Mouse (Mus musculus) midbrain, postnatal 0 days (tissue): ENCODE results near the gene Rhod. TPM values are rescaled to one million over a fixed set of nuclear protein-coding genes. Genes with fewer than 3 reads are reported as not detected.

ENCODE experiments used
- ATAC-seq: fragments of 200-750 bp; cut with Nextera tagmentation; 2 replicates; pipeline ENCODE4 v1.8.0; 2017; ENCODE audit warnings: moderate number of reproducible peaks, mild to moderate bottlenecking, moderate TSS enrichment, moderate library complexity; ENCODE audit not compliant: low FRiP score
- DNase-seq: peaks from one replicate; pipeline ENCODE4 v3.0.0-alpha.2; 2015; ENCODE audit warnings: low spot score
- H3K27ac ChIP-seq: fragments of 300-500 bp; sonication (generic); 2 replicates; pipeline ENCODE4 v1.5.1; 2014; ENCODE audit warnings: low read depth, mild to moderate bottlenecking, low read length, mixed read lengths
- H3K27me3 ChIP-seq: fragments of 300-500 bp; sonication (generic); 2 replicates; pipeline ENCODE4 v1.6.1; 2014; ENCODE audit warnings: low read length, control low read depth, mixed read lengths; ENCODE audit not compliant: insufficient read depth
- H3K36me3 ChIP-seq: fragments of 300-500 bp; sonication (generic); 2 replicates; pipeline ENCODE4 v1.6.1; 2014; ENCODE audit warnings: low read length, control low read depth, mixed read lengths; ENCODE audit not compliant: insufficient read depth
- H3K4me1 ChIP-seq: fragments of 300-500 bp; sonication (generic); 2 replicates; pipeline ENCODE4 v1.6.1; 2014; ENCODE audit warnings: mild to moderate bottlenecking, control low read depth, antibody characterized with exemption, low read length, mixed read lengths; ENCODE audit not compliant: insufficient read depth
- H3K4me2 ChIP-seq: fragments of 300-500 bp; sonication (generic); 2 replicates; pipeline ENCODE4 v1.6.1; 2014; ENCODE audit warnings: low read depth, mild to moderate bottlenecking, low read length, mixed read lengths; ENCODE audit not compliant: poor library complexity, severe bottlenecking
- H3K4me3 ChIP-seq: fragments of 300-500 bp; sonication (generic); 2 replicates; pipeline ENCODE4 v1.5.1; 2014; ENCODE audit warnings: low read depth, mild to moderate bottlenecking, low read length, moderate library complexity
- H3K9ac ChIP-seq: fragments of 300-500 bp; sonication (generic); replicated peaks from 2 replicates; pipeline ENCODE4 v1.6.1; 2014; ENCODE audit warnings: mild to moderate bottlenecking, low read length, moderate library complexity, mixed read lengths; ENCODE audit not compliant: poor library complexity, severe bottlenecking
- H3K9me3 ChIP-seq: fragments of 300-500 bp; sonication (generic); 2 replicates; pipeline ENCODE4 v1.6.1; 2016; ENCODE audit warnings: low read length, control low read depth
- CTCF ChIP-seq: IDR thresholded peaks from 2 replicates; pipeline ENCODE4 v1.5.1; 2016; ENCODE audit warnings: antibody characterized with exemption, mild to moderate bottlenecking
- WGBS: fragments of 180-500 bp; shearing (Covaris S2); extraction: QIAGEN DNeasy Blood & Tissue Kit; methylation state at CpG from one replicate; pipeline ENCODE4 v1.1.7; 2014; 5-methylcytosine and 5-hydroxymethylcytosine counted together
- polyA plus RNA-seq: library from polyadenylated mRNA; unstranded; fragments of >200 nt; fragmentation: Nextera tagmentation; extraction: Ambion mirVana; gene quantifications from 2 replicates; pipeline ENCODE4 v1.2.1, GENCODE M21; 2015
- total RNA-seq: library from RNA; depleted of rRNA; stranded (reverse); fragments of >200 nt; gene quantifications from 2 replicates; pipeline ENCODE4 v1.2.3, GENCODE M21; 2014; rRNA removed

Gene Rhod
- 4.3 and 6.2 TPM in 2 replicates for total RNA-seq
- 2.7 and 4.5 TPM in 2 replicates for polyA plus RNA-seq

DNA sequence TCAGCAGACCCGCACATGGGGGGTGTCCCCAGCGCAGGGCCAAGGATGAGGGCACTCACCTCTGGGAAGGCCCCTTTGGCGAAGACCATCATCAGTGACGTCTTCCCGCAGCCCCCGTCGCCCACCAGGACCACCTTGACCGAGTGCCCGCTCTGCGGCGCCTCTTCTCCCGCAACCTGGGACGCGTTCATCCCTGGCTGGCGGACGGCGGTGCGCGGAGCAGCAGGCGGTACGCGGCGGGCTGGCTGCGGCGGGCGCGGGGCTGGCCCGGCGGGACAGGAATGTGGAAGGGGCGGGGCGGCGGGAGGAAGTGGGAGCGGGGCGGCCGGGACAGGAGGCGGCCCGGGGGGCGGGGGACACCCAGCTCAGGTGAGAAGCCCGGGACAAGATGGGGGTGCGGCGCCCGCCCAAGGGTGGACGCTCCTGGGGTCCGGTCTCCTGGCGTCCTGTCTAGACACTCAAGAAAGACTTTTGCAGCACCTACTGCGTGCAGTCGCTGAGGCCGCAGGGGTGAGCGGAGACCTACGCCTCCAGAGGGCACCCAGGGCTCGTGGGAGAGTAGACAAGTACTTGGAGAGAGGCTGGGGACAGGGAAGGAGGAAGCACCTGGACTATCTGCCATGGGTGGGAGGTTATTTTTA is at the start of gene Rhod:
Gene Rhod, minus strand, starts transcription at position 272 of the 641 bp plus-strand sequence.
- peak within 1 kb of the TSS; percentile 56 for H3K9ac ChIP-seq
- H3K36me3 ChIP-seq: no peaks in the 10 kb centered on the region
- H3K4me2 ChIP-seq: peak within 1 kb of the TSS; percentile 97
- H3K4me3 ChIP-seq: peak within 1 kb of the TSS; percentile 47
- no peak within 1 kb of the TSS for H3K27ac ChIP-seq
- DNase-seq: no peak
- peaks cover 18% of the 10 kb centered on the region for H3K27me3 ChIP-seq
- no peaks in the 10 kb centered on the region for H3K9me3 ChIP-seq
- no peak for TF ChIP-seq CTCF
- ATAC-seq: no peak
- H3K4me1 ChIP-seq: peaks cover 7% of the 10 kb centered on the region; the same call in 1 of the 2 replicates
- under 1% methylated on average over 41 of the region's 51 CpGs for WGBS

DNA sequence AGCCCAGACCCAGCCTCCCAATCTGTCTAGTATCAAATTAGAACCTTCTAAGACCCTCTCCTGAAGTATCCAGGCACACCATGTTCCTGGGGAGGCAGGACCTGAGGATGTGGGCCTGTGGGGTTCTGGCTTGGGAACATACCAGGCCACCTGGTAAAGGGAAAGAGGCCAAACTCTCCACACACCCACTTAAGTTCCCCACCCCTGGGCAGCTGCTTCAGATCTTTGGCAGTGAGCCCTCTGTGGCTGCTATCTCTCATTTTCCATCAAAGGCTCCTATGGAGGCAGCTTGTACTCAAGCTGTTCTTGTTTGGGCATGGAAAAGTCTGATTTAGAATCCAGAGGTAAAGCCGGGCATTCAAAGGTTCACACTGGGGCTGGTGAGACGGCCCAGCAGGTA is 48.6 kb upstream of the Rhod start:
- no peak for DNase-seq
- 64% methylated on average over 2 of the region's 2 CpGs for WGBS

DNA sequence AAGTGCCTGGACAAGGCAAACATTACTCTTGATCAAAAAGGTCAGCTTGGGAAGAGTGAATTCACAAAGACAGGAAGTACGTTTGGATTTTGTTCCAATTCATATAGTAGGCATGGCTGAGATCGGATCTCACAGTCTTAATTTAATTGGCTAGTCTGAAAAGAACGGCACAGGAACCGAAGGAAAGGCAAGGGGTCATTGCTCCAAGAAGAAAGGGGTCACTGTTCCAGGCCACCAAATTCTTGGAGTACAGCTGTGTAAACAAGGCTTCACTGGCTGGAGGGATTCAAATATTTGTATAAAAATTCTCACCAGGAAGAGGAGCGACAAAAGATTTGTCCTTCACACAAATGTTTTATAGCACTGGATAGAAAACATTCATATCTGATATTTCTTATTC is 45.8 kb upstream of the Rhod start:
- Histone ChIP-seq H3K9me3 (no peaks in the 10 kb centered on the region), H3K36me3 (no peaks in the 10 kb centered on the region), H3K27me3 (no peaks in the 10 kb centered on the region), H3K4me3 (no peak overlapping the region), H3K4me2 (no peak overlapping the region), H3K4me1 (no peaks in the 10 kb centered on the region), H3K27ac (no peak overlapping the region), H3K9ac (no peak overlapping the region)
- DNase-seq (no peak), ATAC-seq (no peak)
- 61% methylated on average over 5 of the region's 5 CpGs for WGBS
- no peak for TF ChIP-seq CTCF

More for the DNA sequence above, 48.6 kb upstream of the Rhod start:
- Histone ChIP-seq H3K9ac (no peak overlapping the region), H3K27ac (no peak overlapping the region), H3K27me3 (no peaks in the 10 kb centered on the region), H3K4me3 (no peak overlapping the region), H3K4me2 (no peak overlapping the region), H3K36me3 (no peaks in the 10 kb centered on the region), H3K4me1 (no peaks in the 10 kb centered on the region), H3K9me3 (no peaks in the 10 kb centered on the region)
- ATAC-seq: no peak
- no peak for TF ChIP-seq CTCF

DNA sequence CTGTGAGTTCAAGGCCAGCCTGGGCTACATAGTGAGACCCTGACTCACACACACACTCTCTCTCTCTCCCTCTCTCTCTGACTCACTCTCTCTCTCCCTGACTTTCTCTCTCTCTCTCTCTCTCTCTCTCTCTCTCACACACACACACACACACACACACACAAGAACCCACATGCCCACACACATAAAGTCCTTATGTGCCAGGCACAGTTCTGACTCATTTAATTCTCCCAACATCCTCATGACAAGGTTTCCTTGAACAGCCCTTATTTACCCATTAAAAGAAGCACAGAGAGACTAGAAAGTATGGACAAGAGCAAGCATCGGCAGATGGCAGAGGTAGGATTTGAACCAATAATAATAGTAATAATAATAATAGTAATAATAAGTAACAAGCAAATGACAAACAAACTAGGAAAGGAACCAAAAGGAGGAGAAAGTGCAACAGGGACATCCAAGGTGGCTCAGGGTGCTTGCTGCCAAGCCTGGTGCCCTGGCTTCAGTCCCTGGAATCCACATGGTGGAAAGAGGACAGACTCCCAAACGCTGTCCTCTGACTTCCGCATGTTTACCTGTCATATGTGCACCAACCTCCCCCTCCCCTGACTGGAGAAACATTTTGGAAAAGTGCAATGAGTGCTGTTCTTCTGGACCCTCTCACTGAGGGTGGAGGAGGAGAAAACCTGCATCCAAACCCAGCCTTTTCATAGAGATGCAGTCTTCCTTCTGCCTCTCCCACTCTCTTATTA is 43.1 kb upstream of the Rhod start:
- 86% methylated on average over 3 of the region's 3 CpGs for WGBS
- no peak for DNase-seq
- H3K4me1 ChIP-seq: no peaks in the 10 kb centered on the region
- no peaks in the 10 kb centered on the region for H3K36me3 ChIP-seq
- no peaks in the 10 kb centered on the region for H3K9me3 ChIP-seq
- no peak overlapping the region for H3K4me3 ChIP-seq
- no peaks in the 10 kb centered on the region for H3K27me3 ChIP-seq
- H3K27ac ChIP-seq: no peak overlapping the region
- no peak overlapping the region for H3K4me2 ChIP-seq
- no peak for TF ChIP-seq CTCF
- ATAC-seq: no peak
- no peak overlapping the region for H3K9ac ChIP-seq

DNA sequence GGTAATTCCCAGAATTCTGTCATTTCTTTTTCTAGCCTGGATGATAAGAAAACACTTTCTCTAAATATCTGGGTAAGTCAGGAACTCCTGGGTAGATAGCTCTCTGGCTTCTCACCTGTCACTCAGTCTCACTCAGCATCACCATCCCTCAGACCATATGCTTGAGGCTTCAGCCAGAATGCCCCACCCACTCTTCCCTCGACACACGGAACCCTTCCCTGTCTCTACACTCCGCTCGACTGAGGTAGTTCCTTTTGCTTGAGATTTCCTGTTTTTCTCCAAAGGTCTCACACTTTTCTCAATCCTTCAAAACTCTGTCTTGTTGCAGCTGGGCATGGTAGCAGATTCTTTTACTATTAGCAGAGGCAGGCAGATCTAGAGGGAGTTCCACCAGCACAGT is 42.1 kb upstream of the Rhod start:
- no peak overlapping the region for H3K9ac ChIP-seq
- no peak for DNase-seq
- H3K27ac ChIP-seq: no peak overlapping the region
- no peaks in the 10 kb centered on the region for H3K4me1 ChIP-seq
- ATAC-seq: no peak
- H3K9me3 ChIP-seq: no peaks in the 10 kb centered on the region
- no peak for TF ChIP-seq CTCF
- no peaks in the 10 kb centered on the region for H3K27me3 ChIP-seq
- no peaks in the 10 kb centered on the region for H3K36me3 ChIP-seq
- 62% methylated on average over 4 of the region's 4 CpGs for WGBS
- no peak overlapping the region for H3K4me2 ChIP-seq
- H3K4me3 ChIP-seq: no peak overlapping the region

DNA sequence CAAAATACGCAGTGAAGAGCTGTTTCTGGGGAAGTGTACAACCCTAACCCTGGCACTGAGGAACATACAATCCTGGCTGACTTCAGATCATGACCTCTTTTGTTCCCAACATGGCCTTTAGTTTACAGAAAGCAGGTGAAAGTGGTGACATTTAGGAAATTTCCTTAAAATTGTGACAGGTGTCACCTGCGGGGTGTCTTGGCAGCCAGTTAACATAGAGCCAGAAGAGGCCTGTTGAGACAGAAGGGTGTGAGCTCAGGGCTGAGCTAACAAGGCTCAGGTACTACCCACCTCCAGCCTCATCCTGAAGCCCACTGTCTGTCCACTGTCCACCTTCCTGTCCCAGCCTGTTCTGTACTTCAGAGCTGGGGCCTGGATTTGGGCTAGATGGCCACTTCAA is 40.8 kb upstream of the Rhod start:
- ATAC-seq (no peak), DNase-seq (no peak)
- no peak overlapping the region for H3K4me2 ChIP-seq
- no peaks in the 10 kb centered on the region for H3K36me3 ChIP-seq
- H3K27me3 ChIP-seq: 0 out of 2 replicates have a peak, but pooled peaks cover 4% of the 10 kb centered on the region
- H3K9ac ChIP-seq: no peak overlapping the region
- no peak overlapping the region for H3K27ac ChIP-seq
- WGBS: 85% methylated on average over 2 of the region's 2 CpGs
- TF ChIP-seq CTCF: no peak
- no peaks in the 10 kb centered on the region for H3K4me1 ChIP-seq
- H3K4me3 ChIP-seq: no peak overlapping the region
- no peaks in the 10 kb centered on the region for H3K9me3 ChIP-seq
